Mouse (Mus musculus) left cerebral cortex, adult 11 months (tissue): ENCODE results near the gene Cryl1.

Source experiments
- DNase-seq: peaks from one replicate; pipeline ENCODE4 v3.0.0; 2022; ENCODE audit warnings: low spot score

The Cryl1 gene

DNA sequence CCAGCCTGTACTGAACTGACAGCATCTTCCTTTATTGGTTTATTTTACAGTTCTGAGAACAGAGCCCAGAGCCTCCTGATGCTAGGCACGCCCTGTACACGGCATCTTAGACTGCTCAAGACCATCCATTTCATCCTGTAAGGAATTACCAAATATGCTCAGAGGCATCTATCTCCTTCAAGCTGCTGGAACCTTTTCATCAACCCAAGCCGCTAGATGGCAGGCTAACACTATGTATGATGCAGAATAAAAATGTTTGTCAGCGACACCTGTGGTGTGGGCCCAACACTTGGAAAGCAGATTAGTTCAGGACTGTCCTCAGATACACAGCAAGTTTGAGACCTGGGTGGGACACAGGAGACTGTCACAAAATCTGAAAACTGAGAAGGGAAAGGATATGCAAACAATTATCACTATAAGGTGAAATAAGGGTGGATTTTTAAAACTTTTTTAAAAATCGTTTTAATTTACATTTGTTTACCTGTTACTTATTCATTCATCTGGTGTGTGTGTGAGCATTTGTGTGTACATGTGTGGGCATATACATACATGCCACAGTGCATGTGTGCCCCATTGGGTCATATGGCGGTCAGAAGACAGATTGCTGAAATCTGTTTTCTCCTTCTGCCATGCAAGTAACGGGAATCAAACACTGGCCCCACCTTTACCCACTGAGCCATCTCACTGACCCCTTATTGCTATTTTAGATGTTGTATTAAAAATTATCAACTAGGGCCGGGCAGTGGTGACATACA lies 25.8 kb downstream of the Cryl1 start:
- peak; percentile 45 for DNase-seq

DNA sequence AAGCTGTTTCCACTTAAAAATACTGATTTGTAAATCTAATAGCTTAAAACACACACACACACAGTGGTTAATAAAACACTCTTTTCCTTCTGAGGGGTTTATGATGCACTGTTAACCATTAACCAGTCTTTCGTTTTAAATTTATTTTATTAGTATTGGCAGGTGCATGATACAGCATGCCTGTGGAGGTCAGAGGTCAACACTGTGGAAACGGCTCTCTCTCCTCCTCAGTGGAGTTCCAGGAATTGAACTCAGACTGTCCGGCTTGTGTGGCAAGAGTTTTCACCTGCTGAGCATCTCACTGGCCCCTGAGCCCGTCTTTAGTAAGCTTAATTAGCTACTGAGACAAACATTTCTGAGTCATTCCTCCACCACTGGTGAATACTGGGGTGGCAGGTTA lies 31.0 kb downstream of the Cryl1 start:
- DNase-seq: no peak

DNA sequence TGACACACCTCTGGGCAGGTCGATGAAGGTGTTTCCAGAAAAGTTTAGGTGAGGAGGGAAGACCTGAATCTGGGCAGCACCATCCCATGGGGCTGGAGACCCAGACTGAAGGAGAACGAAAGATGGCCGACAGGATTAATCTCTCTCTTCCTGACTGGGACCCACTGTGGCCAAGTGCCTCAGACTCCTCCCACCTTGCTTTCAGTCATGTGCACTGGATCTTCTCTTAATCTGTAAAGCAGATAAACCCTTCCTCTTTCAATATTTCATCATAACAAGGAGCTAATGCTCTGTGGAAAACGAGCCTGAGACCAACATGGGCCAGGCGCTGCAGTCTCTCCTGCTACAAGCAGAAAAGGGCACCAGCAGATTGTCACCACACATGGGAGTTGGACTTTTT lies 31.6 kb downstream of the Cryl1 start:
- no peak for DNase-seq

DNA sequence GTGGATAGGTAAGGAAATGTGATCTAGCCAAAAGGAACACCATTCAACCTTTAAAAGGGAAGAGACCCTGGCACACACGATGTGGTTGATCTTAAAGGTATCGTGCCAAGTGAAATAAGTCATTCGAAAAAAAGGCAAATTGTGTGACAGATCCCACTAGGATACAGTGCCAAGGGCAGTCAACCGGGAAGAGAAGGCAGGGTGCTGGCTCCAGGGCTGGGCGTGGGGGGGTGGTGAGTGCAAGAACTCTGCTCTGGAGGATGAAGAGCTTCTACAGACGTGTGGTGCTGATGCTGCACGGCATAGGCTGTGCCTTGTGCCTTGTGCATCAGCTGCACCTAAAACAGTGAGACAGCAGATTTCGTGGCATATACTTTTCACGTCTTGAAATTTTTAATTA lies 33.0 kb downstream of the Cryl1 start:
- no peak for DNase-seq

DNA sequence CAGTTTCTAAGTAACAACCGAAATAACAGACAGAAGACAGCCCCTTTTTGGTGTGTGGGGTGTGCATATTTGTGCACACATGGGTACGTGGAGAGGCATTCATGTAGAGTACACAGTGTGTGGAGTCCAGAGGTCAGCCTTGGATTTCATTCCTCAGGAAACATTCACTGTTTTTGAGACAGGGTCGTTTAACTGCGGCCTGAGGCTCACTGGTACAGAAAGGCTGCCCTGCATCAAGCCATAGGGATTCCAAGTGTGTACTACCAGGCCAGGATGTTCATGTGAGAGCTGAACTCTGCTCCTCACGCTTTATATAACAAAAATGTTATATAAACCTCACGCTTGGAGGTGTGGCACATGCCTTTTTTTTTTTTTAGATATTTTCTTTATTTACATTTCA lies 34.5 kb downstream of the Cryl1 start:
- DNase-seq: no peak

DNA sequence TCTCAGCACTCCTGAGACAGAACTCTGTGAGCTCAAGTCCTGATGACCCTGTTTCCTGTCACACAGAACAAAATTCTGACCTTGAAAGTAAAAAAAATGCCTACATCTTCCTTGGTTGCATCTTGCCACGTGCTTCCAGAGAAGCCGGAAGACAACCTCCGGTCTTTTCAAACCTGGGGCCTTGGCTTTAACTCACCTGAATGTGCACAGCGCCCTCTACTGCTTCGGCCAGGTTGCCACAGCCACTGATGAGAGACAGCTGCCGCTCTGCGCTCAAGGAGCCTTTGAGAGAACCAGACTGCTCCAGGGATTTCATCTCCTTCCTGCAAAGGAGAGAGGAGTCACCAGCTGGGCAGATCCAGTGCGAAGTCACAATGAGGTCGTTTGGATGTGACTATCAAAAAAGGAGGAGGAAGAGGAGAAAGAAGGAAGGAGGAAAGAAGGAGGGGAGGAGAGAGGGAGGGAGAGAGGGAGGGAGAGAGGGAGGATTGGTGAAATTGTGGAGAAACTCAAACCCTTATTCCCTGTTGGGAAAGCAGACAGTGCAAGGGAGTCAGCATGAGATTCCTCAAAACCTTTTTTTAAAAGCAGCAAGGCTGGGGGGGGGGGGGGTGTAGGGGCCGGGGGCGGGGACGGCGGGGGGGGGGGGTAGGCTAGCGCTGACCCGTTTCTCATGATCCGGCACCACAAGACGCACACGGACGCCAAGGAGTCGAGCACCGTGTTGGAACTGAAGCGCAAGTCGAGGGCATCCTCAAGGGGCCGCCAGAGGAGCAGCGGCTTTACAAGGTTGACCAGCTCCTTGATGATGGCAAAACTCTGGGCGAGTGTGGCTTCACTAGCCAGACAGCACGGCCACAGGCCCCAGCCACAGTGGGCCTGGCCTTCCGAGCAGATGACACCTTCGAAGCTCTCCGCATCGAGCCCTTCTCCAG lies 35.3 kb downstream of the Cryl1 start:
- peak; percentile 63 for DNase-seq

DNA sequence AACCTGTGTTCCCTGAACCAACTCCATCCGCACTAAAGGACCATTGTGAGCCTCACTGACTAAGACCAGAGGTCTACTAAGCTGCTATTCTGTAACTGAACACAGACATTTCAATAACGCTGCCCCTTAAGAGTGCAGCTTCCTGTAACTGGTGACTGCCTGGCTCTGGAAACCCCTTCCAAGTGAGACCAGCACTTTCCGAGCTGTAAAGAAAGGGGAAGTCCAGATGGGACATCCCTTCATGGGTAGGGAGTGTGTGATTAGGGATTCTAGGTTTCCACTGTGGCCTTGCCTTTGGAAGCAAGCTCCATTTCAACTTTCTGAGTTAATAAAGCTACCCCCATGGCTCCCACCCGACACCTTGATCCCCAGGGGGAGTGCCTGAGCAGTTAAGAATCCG lies 41.3 kb downstream of the Cryl1 start:
- no peak for DNase-seq

DNA sequence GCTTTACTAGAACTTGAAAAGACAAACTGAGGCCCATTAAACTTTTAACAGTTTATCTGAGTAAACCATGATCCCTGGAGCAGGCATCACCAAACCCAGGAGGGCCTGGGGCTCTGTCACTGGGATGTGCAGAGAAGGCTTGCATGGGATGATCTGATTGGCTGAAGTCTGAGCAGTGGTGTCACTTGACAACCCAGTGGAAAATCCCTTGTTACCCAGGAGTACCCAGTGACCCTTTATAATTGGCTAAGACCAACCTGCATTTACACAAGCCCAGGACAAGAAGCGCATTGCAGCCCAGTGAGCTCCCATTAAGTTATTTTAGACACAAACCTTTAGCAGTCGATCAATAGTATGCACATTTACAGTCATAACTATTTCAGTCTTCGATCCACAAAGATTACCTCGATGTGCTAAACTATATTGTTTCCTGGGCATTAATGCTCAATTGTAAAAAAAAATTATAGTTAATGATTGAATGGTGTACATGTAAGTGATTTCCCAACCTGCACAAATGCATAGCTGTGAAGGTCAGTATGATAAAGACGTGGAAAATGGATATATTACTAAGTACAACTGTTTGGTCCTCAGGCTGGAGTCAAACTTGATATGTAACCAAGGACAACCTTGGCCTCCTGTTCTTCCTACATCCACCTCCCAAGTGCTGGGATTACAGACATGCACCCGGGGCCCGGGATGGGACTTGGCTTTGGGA lies 46.7 kb downstream of the Cryl1 start:
- DNase-seq: no peak

DNA sequence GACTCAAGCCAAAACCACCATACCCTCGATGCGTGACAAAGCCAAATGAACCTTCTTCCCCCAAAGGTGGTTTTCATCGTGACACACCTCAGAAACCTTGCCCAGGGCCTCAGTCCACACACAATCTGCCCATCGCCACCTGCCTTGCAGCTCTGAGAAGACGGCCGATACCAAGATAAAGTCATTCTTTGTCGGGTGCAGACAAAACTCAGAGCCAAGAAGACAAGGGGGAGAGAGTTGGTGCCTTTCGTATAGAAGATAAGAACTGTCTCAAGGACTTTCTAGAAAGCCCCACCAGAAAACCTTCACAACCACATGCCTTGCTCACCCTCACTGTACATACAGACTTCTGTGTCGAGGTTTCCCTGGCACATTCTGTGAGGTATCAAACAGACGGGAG lies 48.4 kb downstream of the Cryl1 start:
- no peak for DNase-seq

DNA sequence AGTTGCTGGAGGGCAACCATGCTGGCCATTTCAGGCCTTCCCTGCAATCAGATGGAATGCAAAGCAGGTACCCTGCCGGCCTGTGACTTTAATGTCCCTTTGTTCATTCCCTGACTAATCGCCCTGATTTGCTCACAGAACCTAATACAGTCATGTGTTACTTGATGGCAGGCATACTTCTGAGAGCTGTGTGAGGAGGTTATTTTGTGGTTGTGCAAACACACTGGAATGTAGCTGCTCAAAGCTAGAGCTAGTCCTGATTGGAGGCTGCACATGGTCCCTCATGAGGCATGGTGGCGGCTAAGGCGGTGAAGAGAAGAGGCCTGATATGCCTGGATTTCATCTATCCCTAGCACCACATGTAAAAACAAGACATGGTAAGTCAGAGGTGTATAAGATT lies 50.2 kb downstream of the Cryl1 start:
- no peak for DNase-seq

DNA sequence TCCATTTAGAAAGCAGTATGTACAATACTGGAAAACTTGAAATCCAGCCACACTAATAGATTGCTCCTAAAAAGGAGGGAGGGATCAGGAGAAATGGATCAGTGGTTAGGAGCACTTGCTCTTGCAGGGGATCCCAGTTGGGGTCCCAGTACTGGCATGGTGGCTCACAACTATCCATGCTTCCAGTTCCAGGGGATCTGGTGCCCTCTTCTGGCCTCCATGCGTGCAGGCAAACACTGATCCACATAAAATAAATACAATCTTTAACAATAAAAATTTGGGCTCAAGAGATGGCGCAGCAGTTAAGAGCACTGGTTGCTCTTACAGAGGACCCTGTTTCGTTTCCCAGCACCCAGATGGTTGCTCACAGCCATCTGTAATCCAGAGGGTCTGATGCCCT lies 52.2 kb downstream of the Cryl1 start:
- DNase-seq: no peak

DNA sequence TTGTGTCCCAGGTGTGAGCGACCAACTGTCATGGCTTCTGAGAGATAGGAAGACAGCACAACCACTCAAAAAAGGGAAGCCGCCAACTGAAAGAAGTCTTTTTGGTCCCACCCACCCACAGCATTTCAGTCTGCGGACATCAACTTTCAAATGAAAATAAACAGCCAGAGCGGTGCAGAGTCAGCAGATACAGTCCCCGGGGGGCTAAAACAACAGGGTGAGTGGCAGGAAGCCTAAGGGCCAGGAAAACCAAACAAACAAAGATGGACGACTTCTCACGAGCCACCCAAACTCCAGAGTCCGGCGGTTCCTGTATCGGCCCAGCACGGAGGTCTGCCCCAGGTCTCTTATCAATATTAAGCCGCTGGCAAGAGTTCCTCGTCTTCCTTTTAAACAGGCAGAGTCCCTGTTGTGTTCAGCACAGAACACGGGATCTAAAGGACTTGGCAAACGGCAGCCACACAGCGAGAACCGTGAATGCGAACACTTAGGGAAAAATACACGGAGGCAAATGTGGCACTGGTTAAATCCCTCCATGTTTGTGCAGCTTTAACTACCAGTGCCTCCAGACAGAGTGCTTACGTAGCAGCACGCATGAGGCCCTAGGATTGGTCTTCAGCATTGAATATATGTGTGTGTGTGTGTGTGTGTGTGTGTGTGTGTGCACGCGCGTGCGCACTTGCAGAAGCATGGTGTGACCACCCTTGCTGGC lies 53.4 kb downstream of the Cryl1 start:
- no peak for DNase-seq

DNA sequence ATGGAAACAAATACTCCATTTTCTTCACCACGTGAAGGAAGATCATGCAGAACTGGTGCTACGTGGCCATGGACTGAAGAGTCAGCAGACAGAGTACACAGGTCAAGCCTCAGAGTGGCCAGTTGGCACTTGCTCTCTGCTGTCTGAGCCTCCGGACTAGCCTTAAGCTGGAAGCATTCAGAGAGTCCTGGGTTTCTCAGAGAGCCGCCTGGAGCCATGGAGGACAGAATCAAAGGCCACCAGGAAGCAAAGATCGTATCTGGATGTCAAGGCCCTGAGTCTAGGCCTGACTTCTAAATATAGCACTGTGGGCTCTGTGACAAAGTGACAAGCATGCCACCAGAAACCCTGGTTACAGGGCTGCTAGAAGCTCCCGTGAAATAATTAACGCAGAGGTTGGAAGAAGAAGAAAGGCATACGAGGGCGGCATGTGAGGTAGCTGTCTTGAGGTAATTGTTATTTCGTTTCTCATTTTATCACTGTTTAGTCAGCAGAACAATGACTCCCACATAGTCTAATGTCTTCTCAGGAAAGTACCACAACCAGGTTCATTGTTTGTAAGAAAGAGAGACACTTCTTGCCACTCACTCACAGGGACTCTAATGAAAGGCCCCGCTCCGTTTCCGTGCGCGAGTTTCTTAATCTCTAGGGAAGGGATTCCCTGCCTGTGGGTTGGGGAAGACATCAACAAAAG lies 55.1 kb downstream of the Cryl1 start:
- DNase-seq: no peak

DNA sequence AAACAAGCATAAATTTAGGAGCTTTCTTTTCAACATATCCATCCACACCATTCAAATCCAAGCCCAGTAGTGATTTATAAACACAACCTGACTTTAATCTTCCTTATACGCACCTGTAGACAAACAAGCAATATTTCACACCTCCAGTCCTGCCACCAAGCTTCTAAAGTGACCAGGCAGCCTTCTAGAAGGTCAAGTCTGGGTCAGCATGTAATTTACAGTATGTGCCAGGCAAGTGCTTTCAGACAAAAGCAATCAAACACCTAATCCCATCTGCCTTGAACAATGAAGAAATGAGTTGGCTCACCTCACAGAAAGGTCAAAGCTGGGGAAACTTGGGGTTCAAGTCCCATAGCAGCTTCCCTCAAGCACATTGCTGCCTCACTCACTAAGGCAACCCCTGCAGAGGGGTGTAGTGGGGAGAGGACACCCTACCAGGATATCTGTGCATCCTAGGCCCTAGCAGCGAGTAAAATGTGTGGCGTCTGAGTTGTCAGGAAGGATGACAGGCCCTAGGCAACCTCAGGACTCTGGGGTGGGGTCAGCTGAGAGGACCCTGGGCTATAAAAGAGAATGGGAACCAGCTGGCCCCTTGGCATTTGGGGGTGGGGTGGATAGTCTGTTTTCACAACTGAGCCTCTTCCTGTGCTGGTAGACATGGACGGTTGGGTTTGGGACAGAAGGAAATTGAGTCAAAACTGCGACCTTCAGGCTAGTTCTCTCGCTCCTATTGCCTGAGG lies 55.8 kb downstream of the Cryl1 start:
- DNase-seq: no peak

DNA sequence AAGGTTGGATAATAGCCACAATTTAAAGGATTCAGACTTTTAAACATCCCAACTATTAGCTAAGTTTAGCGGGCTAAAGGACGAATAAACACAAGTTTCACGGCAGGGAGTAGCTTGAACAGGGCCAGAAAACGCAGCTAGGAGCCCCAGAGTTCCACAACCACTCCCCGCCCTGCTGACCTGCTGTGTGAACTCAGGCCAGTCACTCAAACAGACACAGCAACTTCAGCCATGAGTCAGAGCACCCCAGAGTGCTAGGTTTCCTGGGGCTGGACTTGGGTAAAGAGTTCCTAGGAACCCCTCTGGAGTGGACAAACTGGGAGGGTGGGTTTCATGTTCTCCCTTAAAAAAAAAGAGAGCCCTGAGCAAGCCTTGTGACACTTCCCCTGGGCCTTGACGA lies 59.7 kb downstream of the Cryl1 start:
- no peak for DNase-seq

DNA sequence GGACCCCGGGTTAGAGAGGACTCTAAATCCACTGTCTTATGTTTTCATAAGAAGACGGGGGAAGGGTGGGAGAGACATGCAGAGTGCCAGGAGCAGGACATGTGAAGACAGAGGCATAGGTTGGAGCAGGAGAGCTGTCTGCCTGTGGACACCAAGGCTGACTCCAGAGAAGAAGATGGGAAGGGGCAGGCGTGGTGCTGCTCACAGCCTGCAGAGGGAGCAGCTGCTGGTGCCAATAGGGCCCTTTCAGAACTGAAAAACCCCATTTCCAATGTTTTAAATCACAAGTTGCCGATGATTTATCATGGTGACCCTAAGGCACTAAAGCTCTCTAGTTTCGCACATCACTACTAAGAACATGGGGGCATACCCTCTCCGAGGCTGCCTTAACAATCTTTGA lies 63.5 kb downstream of the Cryl1 start:
- no peak for DNase-seq

DNA sequence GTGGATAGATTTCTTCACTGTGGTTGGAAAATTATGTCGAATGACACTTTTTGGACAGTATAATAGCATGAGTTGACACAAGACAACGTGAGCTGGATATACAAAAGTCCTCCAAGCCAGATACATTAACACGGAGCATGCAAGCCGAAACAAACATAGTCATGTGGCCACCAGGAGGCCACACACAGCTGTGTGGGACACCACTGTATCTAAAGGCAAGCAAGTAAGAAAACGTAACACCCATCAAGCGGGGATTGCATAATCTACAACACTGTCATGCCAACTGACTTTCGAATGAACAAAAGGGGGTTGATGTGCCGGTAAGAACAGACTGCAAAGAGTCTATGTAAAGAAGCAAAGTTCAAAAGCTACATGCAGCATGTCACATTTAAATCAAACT lies 65.8 kb downstream of the Cryl1 start:
- no peak for DNase-seq

DNA sequence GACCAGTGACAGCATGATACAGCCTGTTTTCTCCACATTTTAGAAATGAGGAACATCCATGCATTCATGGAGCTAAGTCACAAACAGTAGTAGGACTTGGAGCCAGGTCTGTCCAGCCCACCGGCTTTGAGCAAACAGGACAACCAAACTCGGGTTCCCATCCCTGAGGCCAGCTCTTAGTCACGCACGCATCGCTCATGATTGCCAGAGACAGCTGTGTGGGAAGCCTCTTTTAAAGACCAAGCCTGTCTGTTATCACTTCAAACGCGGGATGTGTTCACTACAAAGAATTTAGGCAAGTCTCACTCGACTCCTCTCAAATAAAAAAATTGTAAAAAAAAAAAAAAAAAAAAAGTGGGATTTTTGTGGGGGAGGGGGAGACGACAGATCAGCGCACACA lies 67.2 kb downstream of the Cryl1 start:
- DNase-seq: no peak

DNA sequence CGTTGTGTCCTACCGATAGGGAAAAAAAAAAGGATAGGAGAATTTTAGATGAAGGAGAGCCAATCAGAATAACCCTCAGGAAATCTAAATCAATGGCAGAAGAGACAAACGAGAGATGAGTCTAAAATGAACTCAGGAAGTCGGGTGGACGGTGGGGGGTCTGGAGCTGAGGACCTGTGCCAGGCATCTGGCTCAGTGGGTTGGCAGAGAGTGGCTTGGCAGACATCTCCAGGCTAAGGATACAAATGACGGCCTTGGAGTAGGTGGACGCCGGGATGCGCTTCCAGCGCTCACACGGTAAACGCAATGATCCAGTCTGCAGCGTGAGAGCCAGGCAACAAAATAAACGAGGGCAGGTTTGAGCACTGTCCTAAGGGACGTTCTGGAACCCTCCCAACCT lies 68.7 kb downstream of the Cryl1 start:
- DNase-seq: no peak

DNA sequence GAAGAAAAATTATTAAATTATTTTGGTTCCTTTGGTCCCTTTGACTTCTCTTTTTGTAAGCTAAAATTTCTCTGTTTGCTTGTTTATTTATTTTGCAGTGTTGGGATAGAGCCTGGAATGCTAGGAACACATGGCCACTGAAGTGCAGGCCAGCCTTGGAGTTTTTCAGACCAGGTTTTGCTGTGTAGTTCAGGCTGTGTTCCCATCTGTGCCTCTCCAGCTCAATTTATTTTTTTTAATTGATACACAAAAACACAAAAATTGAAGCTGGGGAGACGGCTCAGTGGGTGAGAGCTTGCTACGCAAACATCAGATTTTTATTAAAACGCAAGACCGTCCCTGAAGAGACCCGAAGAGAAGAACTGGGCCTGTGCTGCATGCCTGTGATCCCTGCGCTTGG lies 71.6 kb downstream of the Cryl1 start:
- no peak for DNase-seq

DNA sequence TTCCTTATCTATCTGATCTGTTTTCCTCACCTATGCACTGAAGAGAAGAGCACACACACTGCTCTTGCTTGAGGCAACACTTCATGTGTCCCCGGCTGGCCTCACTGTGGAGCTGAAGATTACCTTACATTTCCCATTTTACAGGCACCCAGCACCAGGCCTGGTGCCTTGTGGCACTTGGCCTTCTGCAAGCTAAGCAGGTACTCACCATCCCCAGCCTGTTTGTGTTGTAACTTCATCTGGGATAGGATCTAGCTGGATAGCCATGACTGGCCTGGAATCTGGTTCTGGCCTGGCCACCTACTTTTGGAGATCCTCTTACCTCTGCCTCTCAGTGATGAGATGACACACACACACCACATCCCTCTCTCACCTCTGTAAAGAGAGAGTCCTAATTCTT lies 79.5 kb downstream of the Cryl1 start:
- no peak for DNase-seq
